Mouse (Mus musculus) urinary bladder, postnatal 36 days (tissue): ENCODE results near the gene Shroom3.
A peak's percentile ranks its signal among the peaks of the same experiment; 100 is the strongest.

Experiments
- DNase-seq, 2 experiments: peaks; one replicate each; pipeline ENCODE4 v3.0.0; 2022; ENCODE audit warnings: low spot score in 2 of 2, mixed read lengths in 1 of 2

Shroom3 gene

DNA sequence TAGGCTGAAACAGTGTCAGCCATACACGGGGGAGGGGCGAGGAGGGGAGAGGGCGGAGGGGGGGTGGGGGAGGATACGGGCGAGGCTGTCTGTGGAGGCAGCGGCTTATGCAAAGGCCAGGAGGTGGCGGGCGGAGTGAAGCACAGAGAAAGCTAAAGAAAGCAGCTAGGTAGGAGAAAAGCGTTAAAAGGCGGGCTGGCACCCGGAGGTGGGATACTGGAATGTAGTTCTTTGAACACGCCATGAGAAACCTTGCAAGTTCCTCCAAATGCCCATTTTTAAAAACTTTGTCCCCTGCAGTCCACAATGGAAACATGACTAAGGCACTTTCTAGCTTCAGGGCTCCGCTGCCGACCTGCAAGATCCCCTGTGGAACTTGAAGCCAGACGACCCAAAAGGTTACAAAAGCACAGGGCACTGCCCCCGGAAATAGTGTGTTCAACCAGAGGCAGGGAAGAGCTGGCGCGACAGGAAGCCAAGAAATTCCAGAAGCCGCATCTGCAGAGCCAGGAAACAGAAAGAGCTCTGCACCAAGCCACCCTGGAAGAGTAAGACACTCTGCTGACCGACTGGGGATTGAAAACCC is 322.1 kb downstream of the Shroom3 start:
- peak in 1 of 2 experiments; percentile 26 for DNase-seq

DNA sequence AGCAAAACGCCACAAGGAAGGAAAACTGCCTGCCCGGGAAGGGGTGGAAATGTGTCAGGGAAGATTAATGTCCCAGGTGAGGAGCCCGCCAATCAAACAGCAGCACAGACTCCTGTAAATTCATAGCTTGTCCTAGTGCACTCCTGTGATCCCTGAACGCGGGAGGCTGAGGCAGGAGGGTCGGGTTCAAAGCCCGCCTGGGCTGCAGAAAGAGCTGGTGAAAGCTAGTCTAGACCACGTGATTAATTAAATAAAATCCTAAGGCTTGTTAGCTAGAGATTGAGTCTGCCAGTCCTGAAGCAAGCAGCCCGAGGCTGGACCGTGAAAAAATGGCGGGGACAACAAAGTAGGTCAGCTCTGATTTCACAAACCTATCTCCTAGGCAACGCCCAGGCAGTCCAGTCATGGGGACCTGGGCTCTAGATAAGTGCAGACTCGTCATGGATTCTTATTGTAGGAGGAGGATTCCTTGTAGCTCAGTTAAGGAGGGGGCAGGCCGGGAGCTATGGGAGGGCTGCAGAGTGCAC is 322.6 kb downstream of the Shroom3 start:
- no peak for DNase-seq

DNA sequence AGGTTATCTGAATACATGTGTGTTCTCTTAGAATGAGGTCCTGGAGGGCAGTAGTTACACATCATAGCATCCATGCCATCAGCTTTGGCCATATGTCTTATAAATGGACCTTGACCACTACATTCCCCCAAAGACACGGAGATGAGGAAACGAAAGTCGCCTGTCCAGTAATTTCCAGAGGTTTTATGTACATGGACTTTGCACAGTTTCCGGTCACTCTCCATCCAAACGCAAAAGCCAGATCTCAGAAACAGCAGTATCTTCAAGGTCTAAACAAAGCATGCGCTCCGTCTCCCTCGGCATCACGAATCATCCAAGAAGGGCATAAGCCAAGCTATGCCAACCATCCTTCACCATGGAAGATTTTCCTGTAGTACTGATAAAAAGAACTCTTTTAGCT is 325.0 kb downstream of the Shroom3 start:
- DNase-seq, result no peak
